Mouse (Mus musculus): ENCODE measurements at regions not wholly inside any gene's neighbourhood (a gene's known extent, or its start where the extent isn't known, plus 50 kb on each side); places are given as distances from the start of the nearest gene placed in this dataset.

DNA sequence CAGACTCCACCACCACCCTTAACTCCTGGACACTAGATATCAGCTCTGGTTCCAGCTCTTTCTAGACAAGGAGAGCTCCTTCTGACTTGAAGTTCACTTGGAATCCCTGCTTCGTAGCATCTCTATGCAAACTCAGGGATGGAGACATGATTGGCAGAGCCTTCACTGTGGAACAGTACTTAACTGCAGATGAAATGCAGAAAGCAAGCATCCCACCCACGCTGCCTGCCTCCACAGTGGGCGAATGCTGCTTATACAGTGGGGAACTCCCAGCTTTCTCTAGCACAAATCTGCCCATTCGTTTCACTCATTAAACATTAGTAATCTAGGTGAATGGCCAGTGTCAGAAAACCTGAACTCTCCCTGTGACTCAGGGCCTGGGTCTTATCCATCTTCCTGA is 92.0 kb upstream of the Coch start:
- peak in 1 of 2 experiments; percentile 9 for DNase-seq

DNA sequence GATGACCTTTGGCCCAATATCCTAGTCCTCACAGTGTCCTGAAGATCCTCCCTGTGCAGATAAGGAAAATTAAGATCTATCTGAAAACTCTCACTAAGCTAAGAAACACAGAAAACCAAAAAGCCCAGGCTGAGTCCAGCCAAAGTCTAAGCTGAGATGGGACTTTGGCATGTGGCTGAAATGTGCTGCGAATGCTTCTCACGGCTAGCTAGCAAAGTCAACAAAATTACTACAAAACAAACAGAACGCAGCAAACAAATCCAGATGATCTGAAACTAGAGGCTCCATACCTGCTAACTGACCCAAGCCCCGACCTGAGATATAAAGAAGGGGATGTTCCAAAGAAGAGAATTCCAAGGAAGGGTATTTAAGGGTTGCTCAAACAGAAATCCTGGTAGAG is 90.4 kb upstream of the Coch start:
- no peak for DNase-seq

DNA sequence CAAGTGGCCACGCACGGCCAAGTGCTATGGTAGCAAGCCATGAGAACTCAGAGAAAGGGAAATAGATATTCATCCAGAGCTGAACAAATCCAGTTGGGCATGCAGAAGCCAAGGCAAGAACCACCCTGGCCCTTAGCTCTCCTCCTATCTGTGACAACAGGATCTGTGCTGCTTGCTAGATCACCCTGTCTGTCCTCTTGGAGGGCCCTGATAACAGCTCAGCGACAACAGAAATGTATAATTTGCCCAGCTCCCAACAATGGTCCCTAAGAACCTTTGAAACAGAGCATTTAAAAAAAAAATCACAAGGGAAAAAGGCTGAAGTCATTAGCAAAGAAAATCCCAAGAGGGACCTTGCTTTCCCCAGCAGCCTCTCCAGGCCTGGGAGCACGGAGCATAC is 89.4 kb upstream of the Coch start:
- no peak for DNase-seq

DNA sequence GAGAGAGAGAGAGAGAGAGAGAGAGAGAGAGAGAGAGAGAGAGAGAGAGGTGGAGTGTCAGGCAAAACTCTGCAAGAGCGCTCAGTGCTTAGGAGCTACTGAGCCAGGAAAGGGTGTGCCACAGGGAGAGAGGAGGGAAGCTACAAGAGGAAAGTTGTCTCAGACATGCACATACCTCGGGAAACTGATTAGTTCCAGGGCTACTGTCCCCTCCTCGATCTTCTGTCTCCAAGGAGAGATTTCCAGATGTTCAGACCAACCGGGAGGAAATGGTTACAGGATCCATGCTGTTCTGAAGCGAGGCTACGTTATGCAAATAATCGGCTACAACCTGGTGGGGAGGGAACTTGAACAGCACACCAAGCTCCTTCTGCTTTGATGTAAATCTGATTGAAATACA is 88.6 kb upstream of the Coch start:
- no peak for DNase-seq

DNA sequence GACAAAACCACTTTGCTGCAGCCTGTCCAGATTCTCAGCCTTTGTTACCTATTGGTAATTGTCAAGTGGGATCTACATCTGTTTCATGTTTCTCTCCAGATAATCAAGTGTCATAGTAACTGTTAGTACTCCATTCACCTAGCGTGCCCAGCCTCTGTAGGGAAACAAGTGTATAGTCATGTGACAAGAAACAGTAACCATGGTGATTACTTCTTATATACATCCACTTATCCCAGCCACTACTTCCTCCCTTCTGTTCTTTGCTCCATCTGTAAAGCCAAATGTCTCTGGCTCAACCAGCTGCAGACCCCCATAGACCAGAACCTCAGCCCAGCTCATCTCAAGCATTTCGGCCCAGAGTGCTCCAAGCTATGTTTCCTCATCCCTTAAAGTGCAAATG is 83.1 kb upstream of the Coch start:
- DNase-seq, result no peak

DNA sequence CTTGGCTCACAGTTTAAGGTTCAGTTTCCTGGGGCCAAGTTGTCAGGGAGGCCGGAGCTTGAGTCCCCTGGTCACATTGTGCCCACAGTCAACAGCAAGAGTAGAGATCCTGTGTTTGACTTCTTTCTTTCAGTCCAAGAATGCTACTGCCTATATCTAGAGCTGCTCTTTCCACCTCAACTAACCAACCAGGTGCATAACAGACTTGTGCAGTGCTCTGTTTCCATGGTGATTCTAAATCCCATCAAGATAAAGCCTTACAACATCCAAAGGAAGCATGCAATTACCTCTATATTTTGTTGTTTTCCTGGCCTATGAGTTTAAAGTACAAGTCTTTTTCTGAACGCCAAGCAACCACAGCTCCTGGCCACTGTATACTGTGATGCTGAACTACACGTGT is 76.4 kb upstream of the Coch start:
- DNase-seq, result no peak

GRCm38 (mm10) chr12:51521610-51522120 is 71.5 kb upstream of the Coch start:
- DNase-seq, result no peak

GRCm38 (mm10) chr12:51523866-51524265 is 69.3 kb upstream of the Coch start:
- DNase-seq, result no peak

- DNase-seq, result no peak
These were observed 65.3 kb upstream of the Coch start for GRCm38 (mm10) chr12:51527854-51528253.

DNA sequence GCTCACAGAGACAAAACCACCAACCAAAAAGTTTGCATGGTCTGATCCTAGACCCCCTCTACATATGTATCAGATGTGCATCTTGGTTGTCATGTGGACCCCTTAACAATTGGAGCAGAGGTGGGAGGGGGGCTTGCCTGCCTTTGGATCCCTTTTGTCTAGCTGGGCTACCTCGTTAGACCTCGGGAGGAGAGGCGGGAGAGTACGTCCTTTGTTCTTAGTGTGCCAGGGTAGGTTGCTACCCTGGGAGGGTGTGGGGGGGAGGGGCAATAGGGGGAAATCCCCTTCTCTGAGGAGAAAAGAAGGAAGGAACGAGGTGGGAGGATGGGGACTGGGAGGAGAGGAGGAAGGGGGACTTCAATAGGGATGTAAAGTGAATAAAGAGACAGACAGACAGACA is 58.5 kb upstream of the Coch start:
- no peak for DNase-seq

DNA sequence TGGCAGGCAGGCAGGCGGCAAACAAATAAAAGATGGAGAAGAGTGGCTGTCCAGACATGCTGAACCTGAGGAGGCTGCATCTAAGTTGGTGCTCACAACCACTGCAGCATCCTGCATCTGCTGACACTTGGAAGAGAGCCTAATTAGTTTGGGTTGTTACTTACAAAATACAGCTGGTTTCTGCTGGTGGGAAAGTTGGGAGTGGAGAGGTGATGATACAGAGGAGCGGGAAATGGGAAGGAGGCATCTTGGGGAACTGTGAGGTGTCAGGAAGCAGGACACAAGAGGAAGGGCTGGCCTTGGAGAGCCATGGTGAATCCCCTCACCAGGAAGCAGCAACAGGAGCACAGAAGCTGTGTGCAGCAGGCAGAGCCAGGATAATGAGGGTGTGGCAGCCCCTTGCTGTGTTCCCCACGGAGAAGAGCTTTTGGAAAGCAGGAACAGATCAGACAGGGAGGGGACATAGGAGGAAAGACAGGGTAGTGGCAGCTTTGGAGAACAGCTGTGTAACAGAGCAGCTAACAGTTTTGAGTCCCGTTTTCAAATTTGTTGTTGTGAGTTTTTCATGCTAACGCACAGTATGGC is 58.0 kb upstream of the Coch start:
- no peak for DNase-seq

Measured in layer of hippocampus, postnatal 36 days (tissue).